Mouse (Mus musculus): ENCODE measurements around the gene Col6a1. TPM values are rescaled to one million over a fixed set of nuclear protein-coding genes. Genes with fewer than 3 reads are reported as not detected.
"Not testable (repeated sequence)": the region's sequence is repeated elsewhere in the genome, so short reads cannot be mapped to it uniquely, and the experiment has no call there.

Col6a1 gene
- total and polyA plus RNA-seq, 2 experiments from 2014 or later, result 68.6 to 142 TPM

DNA sequence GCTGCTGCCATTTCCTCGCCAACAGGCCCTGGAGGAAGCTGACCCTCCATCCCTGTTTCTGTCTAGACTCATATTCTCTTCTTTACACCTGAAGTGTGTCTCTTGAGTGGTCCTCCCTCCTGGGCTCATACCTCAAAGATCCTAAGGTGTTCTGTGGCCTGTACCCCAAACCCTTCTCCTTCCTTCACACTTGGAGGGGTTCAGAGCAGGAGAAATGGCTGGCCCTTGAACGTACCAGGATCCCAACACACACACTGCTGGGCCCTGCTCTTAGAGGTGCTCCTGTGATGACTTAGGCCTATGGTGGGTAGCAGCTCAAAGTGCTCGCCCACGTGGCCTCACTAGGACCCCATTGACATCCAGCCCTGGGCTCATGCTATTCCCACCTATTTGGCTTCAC lies 39.0 kb upstream of the Col6a1 start:
- H3K36me3 ChIP-seq (replicated peaks; ENCODE audit: control insufficient read depth, insufficient read depth, low read length), result no peaks in the 10 kb centered on the region
- 89% methylated on average over 4 of the region's 4 CpGs for WGBS
- H3K9ac ChIP-seq (replicated peaks; ENCODE audit: low read depth, low read length), result no peak overlapping the region
- no peaks in the 10 kb centered on the region for H3K9me3 ChIP-seq (replicated peaks; ENCODE audit: control insufficient read depth, low read length)
- no peak for TF ChIP-seq CTCF (IDR thresholded peaks at IDR 0.05; ENCODE audit: low read depth)
- no peak for TF ChIP-seq EP300 (IDR thresholded peaks at IDR 0.05; ENCODE audit: low read depth)
- H3K4me1 ChIP-seq (ENCODE audit: control insufficient read depth, insufficient read depth), result no peaks in the 10 kb centered on the region
- DNase-seq (ENCODE audit: low spot score), result no peak
- no peak overlapping the region for H3K4me2 ChIP-seq (ENCODE audit: low read depth, low read length)
- ATAC-seq (ENCODE audit: insufficient read depth, low read depth), result no peak
- no peak overlapping the region for H3K27ac ChIP-seq (ENCODE audit: low read depth)
- H3K4me3 ChIP-seq (ENCODE audit: low read depth, low read length), result no peak overlapping the region
- H3K27me3 ChIP-seq (ENCODE audit: control insufficient read depth, insufficient read depth, low read length), result no peaks in the 10 kb centered on the region

DNA sequence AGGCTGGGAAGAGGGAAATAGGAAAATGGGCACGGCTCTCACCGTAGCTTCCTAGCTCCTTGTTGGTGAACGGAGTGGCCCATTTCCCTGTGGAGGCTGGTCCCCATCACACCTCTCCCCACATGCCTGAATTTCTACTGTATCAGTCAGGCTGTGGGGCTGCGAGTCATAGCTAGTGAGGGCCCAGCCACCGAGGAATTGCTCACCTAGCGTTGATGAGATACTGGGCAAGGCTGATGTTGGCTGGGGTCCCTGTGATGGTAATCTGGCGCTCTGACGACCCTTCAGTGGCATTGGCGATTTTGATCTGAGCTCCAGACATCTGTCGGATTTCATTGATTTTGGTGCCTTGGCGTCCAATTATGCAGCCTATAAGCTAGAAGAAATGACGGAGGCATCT lies 37.0 kb upstream of the Col6a1 start:
- Histone ChIP-seq H3K27ac (ENCODE audit: low read depth) (no peak overlapping the region), H3K4me2 (ENCODE audit: low read depth, low read length) (no peak overlapping the region), H3K9me3 (replicated peaks; ENCODE audit: control insufficient read depth, low read length) (no peaks in the 10 kb centered on the region), H3K9ac (replicated peaks; ENCODE audit: low read depth, low read length) (no peak overlapping the region), H3K4me1 (ENCODE audit: control insufficient read depth, insufficient read depth) (no peaks in the 10 kb centered on the region), H3K27me3 (ENCODE audit: control insufficient read depth, insufficient read depth, low read length) (no peaks in the 10 kb centered on the region), H3K4me3 (ENCODE audit: low read depth, low read length) (no peak overlapping the region), H3K36me3 (replicated peaks; ENCODE audit: control insufficient read depth, insufficient read depth, low read length) (no peaks in the 10 kb centered on the region)
- WGBS, result 85% methylated on average over 12 of the region's 12 CpGs
- DNase-seq (ENCODE audit: low spot score), result no peak
- no peak for TF ChIP-seq EP300 (IDR thresholded peaks at IDR 0.05; ENCODE audit: low read depth)
- no peak for TF ChIP-seq CTCF (IDR thresholded peaks at IDR 0.05; ENCODE audit: low read depth)
- no peak for ATAC-seq (ENCODE audit: insufficient read depth, low read depth)

- ATAC-seq (ENCODE audit: insufficient read depth, low read depth) (no peak), DNase-seq (ENCODE audit: low spot score) (no peak)
- H3K9ac ChIP-seq (replicated peaks; ENCODE audit: low read depth, low read length), result no peak overlapping the region
- TF ChIP-seq EP300 (IDR thresholded peaks at IDR 0.05; ENCODE audit: low read depth), result no peak
- TF ChIP-seq CTCF (IDR thresholded peaks at IDR 0.05; ENCODE audit: low read depth), result no peak
- no peak overlapping the region for H3K4me3 ChIP-seq (ENCODE audit: low read depth, low read length)
- no peaks in the 10 kb centered on the region for H3K9me3 ChIP-seq (replicated peaks; ENCODE audit: control insufficient read depth, low read length)
- no peaks in the 10 kb centered on the region for H3K27me3 ChIP-seq (ENCODE audit: control insufficient read depth, insufficient read depth, low read length)
- H3K4me1 ChIP-seq (ENCODE audit: control insufficient read depth, insufficient read depth), result no peaks in the 10 kb centered on the region
- H3K27ac ChIP-seq (ENCODE audit: low read depth), result no peak overlapping the region
- no peaks in the 10 kb centered on the region for H3K36me3 ChIP-seq (replicated peaks; ENCODE audit: control insufficient read depth, insufficient read depth, low read length)
- H3K4me2 ChIP-seq (ENCODE audit: low read depth, low read length), result no peak overlapping the region
- WGBS, result 79% methylated on average over 7 of the region's 7 CpGs
Measured at GRCm38 (mm10) chr10:76762411-76762810, 36.4 kb upstream of the Col6a1 start.

DNA sequence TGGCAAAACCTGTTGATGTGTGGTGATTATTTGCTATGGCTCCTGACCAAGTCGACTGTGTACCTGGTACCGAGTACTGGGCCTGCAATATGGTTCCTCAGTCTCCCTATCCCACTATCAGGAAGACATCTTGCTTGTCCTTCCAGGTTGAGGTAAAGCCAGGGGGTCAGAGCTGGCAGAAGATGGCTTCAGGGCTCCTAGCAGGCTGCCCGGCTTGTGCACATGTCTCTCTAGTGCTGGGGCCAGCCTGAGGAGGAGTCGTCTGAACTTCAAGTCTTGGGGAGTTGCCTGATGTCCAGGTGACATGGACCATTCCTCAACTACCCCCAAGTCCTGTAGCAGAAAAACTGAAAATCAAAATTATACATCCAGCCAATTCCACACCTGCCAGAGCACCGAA lies 33.9 kb upstream of the Col6a1 start:
- Histone ChIP-seq H3K9me3 (replicated peaks; ENCODE audit: control insufficient read depth, low read length) (no peaks in the 10 kb centered on the region), H3K36me3 (replicated peaks; ENCODE audit: control insufficient read depth, insufficient read depth, low read length) (no peaks in the 10 kb centered on the region), H3K4me1 (ENCODE audit: control insufficient read depth, insufficient read depth) (no peaks in the 10 kb centered on the region), H3K4me2 (ENCODE audit: low read depth, low read length) (no peak overlapping the region), H3K27me3 (ENCODE audit: control insufficient read depth, insufficient read depth, low read length) (no peaks in the 10 kb centered on the region), H3K27ac (ENCODE audit: low read depth) (no peak overlapping the region), H3K9ac (replicated peaks; ENCODE audit: low read depth, low read length) (no peak overlapping the region), H3K4me3 (ENCODE audit: low read depth, low read length) (no peak overlapping the region)
- DNase-seq (ENCODE audit: low spot score) (no peak), ATAC-seq (ENCODE audit: insufficient read depth, low read depth) (no peak)
- WGBS, result 74% methylated on average over 5 of the region's 5 CpGs
- no peak for TF ChIP-seq CTCF (IDR thresholded peaks at IDR 0.05; ENCODE audit: low read depth)
- no peak for TF ChIP-seq EP300 (IDR thresholded peaks at IDR 0.05; ENCODE audit: low read depth)

- ATAC-seq (ENCODE audit: insufficient read depth, low read depth) (no peak), DNase-seq (ENCODE audit: low spot score) (no peak)
- H3K4me1 ChIP-seq (ENCODE audit: control insufficient read depth, insufficient read depth), result no peaks in the 10 kb centered on the region
- no peak overlapping the region for H3K9ac ChIP-seq (replicated peaks; ENCODE audit: low read depth, low read length)
- H3K36me3 ChIP-seq (replicated peaks; ENCODE audit: control insufficient read depth, insufficient read depth, low read length), result no peaks in the 10 kb centered on the region
- 76% methylated on average over 3 of the region's 3 CpGs for WGBS
- no peak overlapping the region for H3K4me2 ChIP-seq (ENCODE audit: low read depth, low read length)
- H3K27me3 ChIP-seq (ENCODE audit: control insufficient read depth, insufficient read depth, low read length), result no peaks in the 10 kb centered on the region
- no peak overlapping the region for H3K27ac ChIP-seq (ENCODE audit: low read depth)
- TF ChIP-seq CTCF (IDR thresholded peaks at IDR 0.05; ENCODE audit: low read depth) (no peak), EP300 (IDR thresholded peaks at IDR 0.05; ENCODE audit: low read depth) (no peak)
- H3K9me3 ChIP-seq (replicated peaks; ENCODE audit: control insufficient read depth, low read length), result peaks cover 4% of the 10 kb centered on the region; the same call in 1 of the 2 replicates
- H3K4me3 ChIP-seq (ENCODE audit: low read depth, low read length), result no peak overlapping the region
Measured at GRCm38 (mm10) chr10:76753640-76754039, 27.7 kb upstream of the Col6a1 start.

DNA sequence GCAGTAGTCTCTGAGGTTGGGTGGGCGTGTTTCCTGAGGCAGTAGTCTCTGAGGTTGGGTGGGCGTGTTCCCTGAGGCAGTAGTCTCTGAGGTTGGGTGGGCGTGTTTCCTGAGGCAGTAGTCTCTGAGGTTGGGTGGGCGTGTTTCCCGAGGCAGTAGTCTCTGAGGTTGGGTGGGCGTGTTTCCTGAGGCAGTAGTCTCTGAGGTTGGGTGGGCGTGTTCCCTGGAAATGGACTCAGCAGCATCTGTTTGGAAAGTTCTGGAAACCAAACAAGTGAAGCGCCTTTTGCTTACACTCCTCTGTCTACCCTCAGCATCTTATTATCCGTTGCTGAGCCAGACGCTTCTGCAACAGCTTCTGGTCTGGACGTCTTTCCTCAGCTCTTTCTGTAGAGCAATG lies 18.3 kb upstream of the Col6a1 start:
- H3K4me3 ChIP-seq (ENCODE audit: low read depth, low read length); ATAC-seq (ENCODE audit: insufficient read depth, low read depth); H3K4me1 ChIP-seq (ENCODE audit: control insufficient read depth, insufficient read depth); H3K36me3 ChIP-seq (replicated peaks; ENCODE audit: control insufficient read depth, insufficient read depth, low read length); DNase-seq (ENCODE audit: low spot score); H3K4me2 ChIP-seq (ENCODE audit: low read depth, low read length); H3K9ac ChIP-seq (replicated peaks; ENCODE audit: low read depth, low read length); H3K27me3 ChIP-seq (ENCODE audit: control insufficient read depth, insufficient read depth, low read length); H3K27ac ChIP-seq (ENCODE audit: low read depth): not testable (repeated sequence)
- 39% methylated on average over 11 of the region's 11 CpGs for WGBS
- H3K9me3 ChIP-seq (replicated peaks; ENCODE audit: control insufficient read depth, low read length), result peaks cover 15% of the 10 kb centered on the region; the same call in 1 of the 2 replicates
